Mouse (Mus musculus): ENCODE measurements around the gene Calcrl.
A peak's percentile ranks its signal among the peaks of the same experiment; 100 is the strongest.

Calcrl gene

GRCm38 (mm10) chr2:84316185-84316805, 108.9 kb downstream of the Calcrl start:
- DNase-seq (ENCODE audit: low spot score): no peak

- DNase-seq (ENCODE audit: low spot score): no peak
These were observed 128.7 kb downstream of the Calcrl start for GRCm38 (mm10) chr2:84296517-84296916.

- peak; percentile 8 for DNase-seq (ENCODE audit: low spot score)
These were observed 130.1 kb downstream of the Calcrl start for GRCm38 (mm10) chr2:84295068-84295467.

DNA sequence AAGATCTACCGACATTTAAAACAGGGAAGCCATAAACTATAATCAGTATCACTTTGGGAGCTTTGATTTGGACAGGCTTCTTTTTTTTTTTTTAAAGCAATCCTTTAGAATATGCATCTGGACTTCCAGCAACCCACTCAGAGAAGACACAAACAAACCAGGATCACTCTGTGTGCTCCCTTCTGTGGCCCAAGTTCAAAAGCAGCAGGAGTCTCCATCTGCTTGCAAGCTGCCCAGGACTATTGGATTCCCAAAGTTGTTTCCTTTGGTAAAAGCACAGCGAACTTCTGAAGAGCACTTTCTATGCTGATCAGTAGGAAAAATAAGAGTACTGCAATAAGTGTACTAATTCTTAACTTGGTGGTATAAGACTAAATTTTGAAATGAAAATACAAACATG, 130.6 kb downstream of the Calcrl start:
- DNase-seq (ENCODE audit: low spot score): no peak

DNA sequence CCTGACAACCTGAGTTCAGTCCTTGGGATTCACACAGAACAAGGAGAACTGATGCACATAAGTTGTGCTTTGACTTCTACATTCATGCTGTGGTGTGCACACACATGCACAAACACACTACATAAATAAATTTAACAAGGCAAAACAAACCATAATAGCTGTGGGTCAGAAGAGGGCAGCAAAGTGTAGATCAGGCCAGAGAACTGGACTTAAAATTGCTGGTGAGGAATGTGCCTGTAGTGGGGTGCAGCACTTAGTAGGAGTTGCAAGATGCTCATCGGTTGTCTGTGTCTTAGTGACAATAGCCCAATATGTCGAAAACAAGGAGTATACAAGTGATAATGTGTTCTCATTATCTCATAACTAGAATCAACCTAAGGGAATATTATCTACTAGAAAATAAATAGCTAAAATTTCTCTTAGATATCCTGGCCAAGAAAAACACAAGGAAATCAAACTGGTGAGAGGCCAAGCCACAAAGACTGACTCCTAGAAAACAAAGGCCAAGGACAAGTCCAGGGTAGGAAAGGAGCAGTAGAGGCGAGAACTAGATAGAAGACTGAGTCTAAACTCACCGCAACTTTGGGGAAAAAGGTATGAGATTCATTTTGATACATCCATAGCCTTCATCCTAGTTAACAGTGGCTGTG, 132.7 kb downstream of the Calcrl start:
- no peak for DNase-seq (ENCODE audit: low spot score)

GRCm38 (mm10) chr2:84288940-84289557, 136.2 kb downstream of the Calcrl start:
- no peak for DNase-seq (ENCODE audit: low spot score)
